Mouse (Mus musculus): ENCODE measurements at regions not wholly inside any gene's neighbourhood (a gene's known extent, or its start where the extent isn't known, plus 50 kb on each side); places are given as distances from the start of the nearest gene placed in this dataset.

DNA sequence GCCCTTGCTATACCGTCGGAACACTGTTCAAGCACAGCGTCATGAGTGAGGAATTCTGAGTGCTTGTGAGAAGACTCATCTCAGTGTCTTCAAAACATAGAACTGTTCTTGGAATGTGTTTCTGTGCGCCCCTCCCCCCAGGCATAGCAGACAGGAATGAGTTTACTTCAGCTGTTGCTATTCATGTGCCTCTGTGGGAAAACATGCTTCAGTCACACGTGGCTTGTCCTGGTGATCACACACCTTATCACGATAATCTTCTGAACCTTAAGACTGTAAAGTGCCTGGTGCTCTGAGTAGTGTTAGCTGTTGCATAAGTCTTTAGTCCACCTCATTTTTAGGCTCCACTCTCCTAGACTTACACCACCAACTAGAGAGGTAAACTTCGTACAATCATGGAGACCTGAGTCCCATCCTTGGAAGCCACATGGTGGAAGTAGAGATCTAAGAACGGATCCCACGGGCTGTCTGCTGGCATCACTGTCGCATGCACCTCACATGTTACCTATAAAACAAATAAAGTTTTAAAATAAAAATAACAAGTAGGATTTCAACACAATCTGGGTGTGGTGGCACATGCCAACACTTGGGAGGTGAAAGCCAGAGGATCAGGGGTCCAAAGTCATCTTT, 1143.8 kb downstream of the 4930447A16Rik start:
- WGBS: 94% methylated on average over 10 of the region's 10 CpGs
- H3K27ac ChIP-seq: no peak overlapping the region
- H3K9ac ChIP-seq: no peak overlapping the region
- no peaks in the 10 kb centered on the region for H3K27me3 ChIP-seq
- no peak for ATAC-seq (ENCODE audit: low FRiP score)
- H3K4me2 ChIP-seq: no peak overlapping the region
- no peak overlapping the region for H3K4me3 ChIP-seq
- no peaks in the 10 kb centered on the region for H3K9me3 ChIP-seq
- H3K36me3 ChIP-seq: no peaks in the 10 kb centered on the region
- H3K4me1 ChIP-seq (replicated peaks): no peaks in the 10 kb centered on the region

DNA sequence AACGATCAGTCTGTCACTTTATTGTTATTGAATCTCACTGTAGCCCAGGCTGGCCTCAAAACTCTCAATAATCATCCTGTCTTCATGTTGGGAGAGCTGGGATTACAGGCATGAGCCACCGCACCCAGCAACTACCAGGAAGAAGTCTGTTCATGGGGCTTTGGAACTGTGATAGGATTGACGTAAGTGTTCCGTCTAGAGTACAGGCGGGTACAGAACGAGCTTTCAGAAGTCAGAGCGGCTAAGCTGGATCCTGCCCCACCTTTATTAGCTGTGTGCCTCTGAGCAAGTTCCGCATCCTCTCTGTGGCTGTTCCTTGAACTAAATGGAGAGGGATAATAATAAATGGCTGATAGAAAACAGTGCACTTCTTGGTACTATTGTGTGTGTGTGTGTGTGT, 1144.8 kb downstream of the 4930447A16Rik start:
- H3K4me1 ChIP-seq (replicated peaks): no peaks in the 10 kb centered on the region
- no peak for ATAC-seq (ENCODE audit: low FRiP score)
- no peaks in the 10 kb centered on the region for H3K9me3 ChIP-seq
- H3K9ac ChIP-seq: no peak overlapping the region
- H3K4me3 ChIP-seq: no peak overlapping the region
- H3K27ac ChIP-seq: no peak overlapping the region
- no peaks in the 10 kb centered on the region for H3K27me3 ChIP-seq
- no peaks in the 10 kb centered on the region for H3K36me3 ChIP-seq
- WGBS: 94% methylated on average over 8 of the region's 8 CpGs
- no peak overlapping the region for H3K4me2 ChIP-seq

- no peaks in the 10 kb centered on the region for H3K9me3 ChIP-seq
- H3K27ac ChIP-seq: no peak overlapping the region
- 70% methylated on average over 8 of the region's 8 CpGs for WGBS
- H3K4me3 ChIP-seq: no peak overlapping the region
- H3K4me2 ChIP-seq: no peak overlapping the region
- H3K4me1 ChIP-seq (replicated peaks): no peaks in the 10 kb centered on the region
- H3K36me3 ChIP-seq: no peaks in the 10 kb centered on the region
- H3K9ac ChIP-seq: no peak overlapping the region
- no peak for ATAC-seq (ENCODE audit: low FRiP score)
- H3K27me3 ChIP-seq: no peaks in the 10 kb centered on the region
These were observed 1145.4 kb downstream of the 4930447A16Rik start for GRCm38 (mm10) chr15:38570735-38571134.

DNA sequence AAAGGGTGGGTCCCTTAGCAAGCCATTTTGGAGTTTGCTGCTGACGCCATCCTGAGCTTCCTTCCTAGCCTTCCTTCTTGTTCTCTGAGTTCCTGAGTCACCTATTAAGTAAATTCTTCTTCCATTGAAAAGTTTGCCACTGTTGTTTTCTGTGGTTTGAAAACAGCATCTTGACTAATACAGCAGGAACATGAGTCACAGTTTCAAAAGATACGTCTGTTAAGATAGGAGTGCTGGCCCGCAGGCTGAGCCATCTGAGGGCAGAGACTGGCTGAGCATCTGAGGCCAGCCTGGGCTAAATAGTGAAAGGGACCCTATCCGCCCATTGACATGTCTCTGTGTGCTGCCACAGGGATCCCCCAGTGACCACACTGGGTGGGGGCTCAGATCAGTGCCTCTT, 1147.3 kb downstream of the 4930447A16Rik start:
- no peaks in the 10 kb centered on the region for H3K4me1 ChIP-seq (replicated peaks)
- no peak overlapping the region for H3K4me3 ChIP-seq
- H3K27me3 ChIP-seq: no peaks in the 10 kb centered on the region
- 85% methylated on average over 4 of the region's 4 CpGs for WGBS
- no peak overlapping the region for H3K4me2 ChIP-seq
- no peak overlapping the region for H3K9ac ChIP-seq
- H3K36me3 ChIP-seq: no peaks in the 10 kb centered on the region
- ATAC-seq (ENCODE audit: low FRiP score): no peak
- H3K27ac ChIP-seq: no peak overlapping the region
- no peaks in the 10 kb centered on the region for H3K9me3 ChIP-seq

DNA sequence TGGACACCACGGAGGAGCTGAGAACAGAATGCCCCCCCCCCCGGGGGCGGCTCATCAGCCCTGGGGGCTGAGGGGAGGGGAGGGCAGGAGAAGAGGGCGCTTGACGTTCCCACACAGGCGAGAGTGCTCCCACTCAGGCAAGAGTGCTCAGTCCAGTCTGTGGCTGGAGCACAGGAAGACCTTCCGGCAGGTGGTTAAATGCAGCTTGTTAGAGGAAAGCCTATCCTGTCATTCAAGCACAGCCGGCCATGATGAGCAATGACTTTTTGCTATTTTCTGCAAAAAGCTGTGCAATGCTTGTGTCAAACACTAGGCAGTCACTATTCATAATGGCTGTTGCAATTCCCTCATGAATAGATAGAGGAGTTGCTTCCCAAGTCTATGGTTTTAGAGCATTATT, 1149.1 kb downstream of the 4930447A16Rik start:
- H3K4me3 ChIP-seq: no peak overlapping the region
- no peak overlapping the region for H3K9ac ChIP-seq
- ATAC-seq (ENCODE audit: low FRiP score): no peak
- no peaks in the 10 kb centered on the region for H3K4me1 ChIP-seq (replicated peaks)
- no peaks in the 10 kb centered on the region for H3K27me3 ChIP-seq
- H3K27ac ChIP-seq: no peak overlapping the region
- 83% methylated on average over 8 of the region's 8 CpGs for WGBS
- H3K4me2 ChIP-seq: no peak overlapping the region
- no peaks in the 10 kb centered on the region for H3K36me3 ChIP-seq
- H3K9me3 ChIP-seq: no peaks in the 10 kb centered on the region

DNA sequence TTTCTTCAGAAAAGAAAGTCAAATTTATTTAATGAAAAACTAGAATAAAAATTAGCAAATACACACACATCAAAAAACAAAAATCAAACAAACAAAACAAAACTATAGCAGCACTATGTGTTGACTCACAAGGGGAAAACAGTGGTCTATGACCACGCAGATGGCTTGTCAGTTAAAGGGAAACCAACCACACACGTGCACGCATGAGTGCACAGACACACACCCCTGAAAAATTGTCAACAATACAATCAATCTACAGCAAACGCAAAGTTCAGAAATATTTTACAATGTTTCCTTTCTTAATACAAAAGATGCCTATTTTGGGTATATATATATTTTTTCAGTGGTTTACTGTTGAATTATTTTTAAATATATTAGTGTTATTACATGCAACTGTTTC, 1149.9 kb downstream of the 4930447A16Rik start:
- no peak overlapping the region for H3K27ac ChIP-seq
- no peak overlapping the region for H3K4me3 ChIP-seq
- no peaks in the 10 kb centered on the region for H3K36me3 ChIP-seq
- ATAC-seq (ENCODE audit: low FRiP score): no peak
- no peaks in the 10 kb centered on the region for H3K9me3 ChIP-seq
- no peaks in the 10 kb centered on the region for H3K27me3 ChIP-seq
- H3K4me2 ChIP-seq: no peak overlapping the region
- no peak overlapping the region for H3K9ac ChIP-seq
- WGBS: 83% methylated on average over 4 of the region's 4 CpGs
- H3K4me1 ChIP-seq (replicated peaks): no peaks in the 10 kb centered on the region

DNA sequence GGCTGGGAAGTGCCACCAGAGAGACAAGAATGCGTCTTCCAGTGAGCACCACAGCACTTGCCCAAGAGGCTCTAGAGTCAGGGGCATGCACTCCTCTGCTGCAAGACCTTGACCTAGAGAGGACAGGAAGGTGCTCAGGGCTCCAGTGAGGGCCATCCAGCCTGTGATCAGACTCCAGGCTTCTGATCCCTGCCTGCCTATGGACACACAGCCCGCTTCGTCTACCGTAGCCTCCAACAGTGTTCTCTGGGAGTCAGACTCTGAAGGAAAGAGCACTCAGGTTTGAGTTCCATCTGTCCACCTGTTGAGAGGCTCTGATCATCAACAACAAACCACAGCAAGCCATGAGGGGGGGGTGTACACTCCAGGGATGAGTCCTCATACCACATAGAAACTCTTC, 1152.3 kb downstream of the 4930447A16Rik start:
- no peaks in the 10 kb centered on the region for H3K36me3 ChIP-seq
- H3K9ac ChIP-seq: no peak overlapping the region
- ATAC-seq (ENCODE audit: low FRiP score): no peak
- no peak overlapping the region for H3K4me3 ChIP-seq
- H3K9me3 ChIP-seq: no peaks in the 10 kb centered on the region
- WGBS: 99% methylated on average over 4 of the region's 4 CpGs
- H3K4me2 ChIP-seq: no peak overlapping the region
- no peaks in the 10 kb centered on the region for H3K27me3 ChIP-seq
- H3K4me1 ChIP-seq (replicated peaks): no peaks in the 10 kb centered on the region
- H3K27ac ChIP-seq: no peak overlapping the region

DNA sequence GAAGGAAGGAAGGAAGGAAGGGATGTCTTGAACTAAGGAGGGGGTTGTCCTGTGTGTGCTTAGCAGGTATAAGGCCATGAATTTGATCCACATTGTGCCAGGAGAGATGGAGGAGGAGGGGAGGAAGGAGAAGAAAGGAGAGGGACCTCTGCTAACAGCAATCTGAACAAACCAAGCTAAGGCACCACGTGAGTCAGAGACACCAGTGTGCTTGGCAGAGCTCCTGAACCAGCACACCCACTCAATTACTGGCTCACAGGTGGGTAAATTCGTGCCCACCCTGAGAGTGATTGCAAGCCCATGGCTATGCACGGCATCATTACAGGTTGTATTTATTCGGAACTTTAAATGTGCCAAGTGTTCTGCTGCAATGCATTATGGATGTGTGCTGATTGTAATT, 1154.1 kb downstream of the 4930447A16Rik start:
- no peaks in the 10 kb centered on the region for H3K27me3 ChIP-seq
- 88% methylated on average over 4 of the region's 4 CpGs for WGBS
- H3K4me2 ChIP-seq: no peak overlapping the region
- H3K9me3 ChIP-seq: no peaks in the 10 kb centered on the region
- no peak overlapping the region for H3K27ac ChIP-seq
- H3K36me3 ChIP-seq: no peaks in the 10 kb centered on the region
- H3K4me3 ChIP-seq: no peak overlapping the region
- H3K4me1 ChIP-seq (replicated peaks): no peaks in the 10 kb centered on the region
- no peak overlapping the region for H3K9ac ChIP-seq
- no peak for ATAC-seq (ENCODE audit: low FRiP score)

GRCm38 (mm10) chr15:38583500-38583899, 1158.1 kb downstream of the 4930447A16Rik start:
- H3K36me3 ChIP-seq: no peaks in the 10 kb centered on the region
- no peaks in the 10 kb centered on the region for H3K4me1 ChIP-seq (replicated peaks)
- H3K9ac ChIP-seq: no peak overlapping the region
- H3K4me3 ChIP-seq: no peak overlapping the region
- ATAC-seq (ENCODE audit: low FRiP score): no peak
- H3K27me3 ChIP-seq: no peaks in the 10 kb centered on the region
- no peak overlapping the region for H3K4me2 ChIP-seq
- no peak overlapping the region for H3K27ac ChIP-seq
- 87% methylated on average over 5 of the region's 5 CpGs for WGBS
- no peaks in the 10 kb centered on the region for H3K9me3 ChIP-seq

GRCm38 (mm10) chr15:38584425-38584824, 1159.1 kb downstream of the 4930447A16Rik start:
- H3K9me3 ChIP-seq: no peaks in the 10 kb centered on the region
- no peak overlapping the region for H3K4me2 ChIP-seq
- no peaks in the 10 kb centered on the region for H3K4me1 ChIP-seq (replicated peaks)
- no peak overlapping the region for H3K4me3 ChIP-seq
- H3K27ac ChIP-seq: no peak overlapping the region
- WGBS: 82% methylated on average over 6 of the region's 6 CpGs
- H3K36me3 ChIP-seq: no peaks in the 10 kb centered on the region
- no peak overlapping the region for H3K9ac ChIP-seq
- no peak for ATAC-seq (ENCODE audit: low FRiP score)
- no peaks in the 10 kb centered on the region for H3K27me3 ChIP-seq

DNA sequence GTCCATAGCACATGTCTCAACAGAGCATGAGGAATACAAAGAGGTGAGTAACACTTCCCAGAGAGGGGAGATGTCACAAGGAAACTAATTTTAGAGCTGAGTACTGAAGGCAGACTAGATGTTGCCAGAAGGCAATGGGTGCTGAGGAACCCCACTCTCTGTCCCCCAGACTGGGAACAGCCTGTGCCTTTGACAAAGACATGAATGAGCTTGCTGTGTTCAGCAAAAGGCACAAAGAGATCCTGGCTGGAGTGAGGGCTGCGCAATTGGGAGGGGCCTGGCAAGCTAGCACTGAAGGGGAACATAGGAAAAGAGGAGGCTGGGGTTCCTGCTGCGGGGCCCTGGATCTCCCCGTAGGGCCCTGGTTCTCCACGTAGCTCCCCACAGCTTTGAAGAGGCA, 1160.3 kb downstream of the 4930447A16Rik start:
- Histone ChIP-seq H3K36me3 (no peaks in the 10 kb centered on the region), H3K4me1 (replicated peaks) (no peaks in the 10 kb centered on the region), H3K9ac (no peak overlapping the region), H3K27me3 (no peaks in the 10 kb centered on the region), H3K4me2 (no peak overlapping the region), H3K27ac (no peak overlapping the region), H3K4me3 (no peak overlapping the region), H3K9me3 (no peaks in the 10 kb centered on the region)
- ATAC-seq (ENCODE audit: low FRiP score): no peak
- 88% methylated on average over 4 of the region's 4 CpGs for WGBS

DNA sequence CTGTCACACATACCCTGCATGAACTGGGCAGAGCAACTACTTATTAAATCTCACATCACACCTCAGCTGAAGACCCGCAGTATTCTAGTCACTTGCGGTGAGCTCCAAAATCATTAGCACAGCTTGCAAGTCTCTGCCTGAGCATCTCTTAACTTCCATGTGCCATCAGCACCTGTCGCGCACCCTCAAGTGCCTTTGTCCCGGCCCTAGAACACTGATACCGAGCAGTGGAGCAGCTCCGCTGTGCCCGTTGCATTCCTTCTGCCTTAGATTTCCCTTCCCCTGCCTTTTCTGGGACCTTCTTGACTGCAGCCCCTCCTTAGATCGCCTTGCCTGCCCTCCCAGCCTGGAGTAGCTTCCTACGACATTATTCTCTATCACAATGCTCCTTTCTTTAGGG, 1161.2 kb downstream of the 4930447A16Rik start:
- Histone ChIP-seq H3K4me2 (no peak overlapping the region), H3K27ac (no peak overlapping the region), H3K9me3 (no peaks in the 10 kb centered on the region), H3K27me3 (no peaks in the 10 kb centered on the region), H3K4me3 (no peak overlapping the region), H3K9ac (no peak overlapping the region), H3K36me3 (no peaks in the 10 kb centered on the region), H3K4me1 (replicated peaks) (no peaks in the 10 kb centered on the region)
- no peak for ATAC-seq (ENCODE audit: low FRiP score)
- WGBS: 80% methylated on average over 10 of the region's 10 CpGs

DNA sequence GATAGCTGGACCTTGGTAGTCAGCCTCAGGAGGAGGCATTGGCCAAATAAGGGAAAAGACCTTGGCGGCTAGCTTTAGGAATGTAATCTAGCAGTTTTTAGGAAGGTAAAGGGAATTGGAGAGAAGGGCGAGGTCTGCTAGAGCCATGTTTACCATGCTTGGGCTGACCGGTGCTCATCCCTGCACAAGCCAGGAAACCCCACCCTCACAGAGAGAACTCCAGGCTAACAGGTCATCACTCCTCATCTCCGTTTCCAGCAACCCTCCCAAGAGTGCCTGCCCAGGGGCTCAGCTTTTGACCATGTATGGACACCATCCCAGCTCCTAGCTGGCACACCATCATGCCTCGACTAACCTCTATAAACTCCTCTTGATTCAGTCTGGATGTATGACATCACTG, 1162.9 kb downstream of the 4930447A16Rik start:
- H3K4me1 ChIP-seq (replicated peaks): no peaks in the 10 kb centered on the region
- WGBS: 87% methylated on average over 5 of the region's 5 CpGs
- H3K27me3 ChIP-seq: no peaks in the 10 kb centered on the region
- H3K4me2 ChIP-seq: no peak overlapping the region
- no peak overlapping the region for H3K9ac ChIP-seq
- ATAC-seq (ENCODE audit: low FRiP score): no peak
- H3K27ac ChIP-seq: no peak overlapping the region
- H3K9me3 ChIP-seq: no peaks in the 10 kb centered on the region
- no peak overlapping the region for H3K4me3 ChIP-seq
- no peaks in the 10 kb centered on the region for H3K36me3 ChIP-seq
